Mouse (Mus musculus): ENCODE results near the gene Fam71a. TPM values are rescaled to one million over a fixed set of nuclear protein-coding genes. Genes with fewer than 3 reads are reported as not detected.

Gene Fam71a
- polyA plus RNA-seq, 1 experiment: not detected

DNA sequence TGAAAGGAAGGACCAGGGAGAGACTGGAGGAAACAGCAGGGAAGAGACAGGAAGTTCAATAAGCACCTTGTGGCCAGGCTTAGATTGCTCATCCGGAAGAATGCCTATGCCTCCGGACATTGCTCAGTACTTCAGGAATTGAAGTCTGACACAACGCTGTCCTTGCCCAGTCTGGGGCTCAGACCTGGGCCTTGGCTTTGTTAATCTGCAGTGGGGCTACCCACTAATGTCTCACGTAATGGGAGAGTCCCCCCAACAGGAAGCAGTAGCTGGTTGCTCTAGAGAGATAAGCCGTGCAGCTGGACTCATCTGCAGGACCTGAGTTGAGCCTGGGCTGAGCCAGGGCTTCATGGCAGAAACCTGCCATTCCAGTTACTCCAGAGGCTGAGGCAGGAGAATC lies 31.7 kb downstream of the Fam71a start:
- Histone ChIP-seq H3K4me3 (replicated peaks; ENCODE audit: extremely low read depth, low read depth, low read length) (no peak overlapping the region), H3K4me1 (ENCODE audit: control insufficient read depth, insufficient read depth, low read length) (no peaks in the 10 kb centered on the region; the same call in 1 of the 2 replicates)
- WGBS: 25% methylated on average over 5 of the region's 5 CpGs
- DNase-seq: no peak
- no peak for TF ChIP-seq POLR2A (IDR thresholded peaks at IDR 0.05; ENCODE audit: borderline replicate concordance, extremely low read depth, low read depth, low read length)
- TF ChIP-seq CTCF (IDR thresholded peaks at IDR 0.05; ENCODE audit: insufficient read depth, low read length): no peak

DNA sequence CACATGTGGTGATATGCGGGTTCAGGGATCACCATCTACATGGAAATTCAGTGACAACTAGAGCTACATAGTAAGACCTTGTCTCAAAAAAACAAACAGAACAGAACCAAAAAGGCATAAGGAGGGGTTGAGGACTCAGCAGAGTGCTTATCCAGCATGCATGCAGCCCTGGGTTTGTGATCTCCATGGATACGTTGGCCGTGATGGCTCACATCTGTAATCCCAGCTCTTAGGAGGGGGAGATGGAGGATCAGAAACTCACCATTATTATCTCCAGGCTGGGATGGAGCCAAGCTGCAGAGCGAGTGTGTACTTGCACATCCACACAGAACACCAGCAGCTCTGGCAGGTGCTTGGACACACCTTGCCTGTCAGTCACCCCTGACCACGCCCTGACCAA lies 32.4 kb downstream of the Fam71a start:
- H3K4me1 ChIP-seq (ENCODE audit: control insufficient read depth, insufficient read depth, low read length): no peaks in the 10 kb centered on the region; the same call in 1 of the 2 replicates
- 65% methylated on average over 5 of the region's 5 CpGs for WGBS
- TF ChIP-seq CTCF (IDR thresholded peaks at IDR 0.05; ENCODE audit: insufficient read depth, low read length) (no peak), POLR2A (IDR thresholded peaks at IDR 0.05; ENCODE audit: borderline replicate concordance, extremely low read depth, low read depth, low read length) (no peak)
- no peak for DNase-seq
- no peak overlapping the region for H3K4me3 ChIP-seq (replicated peaks; ENCODE audit: extremely low read depth, low read depth, low read length)

DNA sequence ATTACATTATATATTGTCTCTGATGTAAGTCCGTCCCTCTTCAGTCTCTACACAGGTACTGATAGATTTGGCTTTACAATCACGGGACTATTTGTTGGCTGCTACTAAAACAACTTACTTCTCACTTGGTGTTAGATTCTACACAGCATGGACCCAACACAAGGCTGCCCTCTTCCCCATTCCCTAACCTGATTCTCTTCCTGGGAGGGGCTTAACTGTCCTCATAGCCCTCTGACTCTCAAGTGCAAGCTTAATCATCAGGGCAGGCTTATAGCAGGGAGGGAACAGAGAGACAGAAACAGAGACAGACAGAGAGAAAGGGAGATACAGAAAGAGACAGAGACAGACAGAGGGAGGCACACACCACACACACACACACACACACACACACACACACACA lies 32.9 kb downstream of the Fam71a start:
- Histone ChIP-seq H3K4me1 (ENCODE audit: control insufficient read depth, insufficient read depth, low read length) (no peaks in the 10 kb centered on the region; the same call in 1 of the 2 replicates), H3K4me3 (replicated peaks; ENCODE audit: extremely low read depth, low read depth, low read length) (no peak overlapping the region)
- TF ChIP-seq CTCF (IDR thresholded peaks at IDR 0.05; ENCODE audit: insufficient read depth, low read length): no peak
- TF ChIP-seq POLR2A (IDR thresholded peaks at IDR 0.05; ENCODE audit: borderline replicate concordance, extremely low read depth, low read depth, low read length): no peak
- no peak for DNase-seq
- 83% methylated on average over 2 of the region's 2 CpGs for WGBS

DNA sequence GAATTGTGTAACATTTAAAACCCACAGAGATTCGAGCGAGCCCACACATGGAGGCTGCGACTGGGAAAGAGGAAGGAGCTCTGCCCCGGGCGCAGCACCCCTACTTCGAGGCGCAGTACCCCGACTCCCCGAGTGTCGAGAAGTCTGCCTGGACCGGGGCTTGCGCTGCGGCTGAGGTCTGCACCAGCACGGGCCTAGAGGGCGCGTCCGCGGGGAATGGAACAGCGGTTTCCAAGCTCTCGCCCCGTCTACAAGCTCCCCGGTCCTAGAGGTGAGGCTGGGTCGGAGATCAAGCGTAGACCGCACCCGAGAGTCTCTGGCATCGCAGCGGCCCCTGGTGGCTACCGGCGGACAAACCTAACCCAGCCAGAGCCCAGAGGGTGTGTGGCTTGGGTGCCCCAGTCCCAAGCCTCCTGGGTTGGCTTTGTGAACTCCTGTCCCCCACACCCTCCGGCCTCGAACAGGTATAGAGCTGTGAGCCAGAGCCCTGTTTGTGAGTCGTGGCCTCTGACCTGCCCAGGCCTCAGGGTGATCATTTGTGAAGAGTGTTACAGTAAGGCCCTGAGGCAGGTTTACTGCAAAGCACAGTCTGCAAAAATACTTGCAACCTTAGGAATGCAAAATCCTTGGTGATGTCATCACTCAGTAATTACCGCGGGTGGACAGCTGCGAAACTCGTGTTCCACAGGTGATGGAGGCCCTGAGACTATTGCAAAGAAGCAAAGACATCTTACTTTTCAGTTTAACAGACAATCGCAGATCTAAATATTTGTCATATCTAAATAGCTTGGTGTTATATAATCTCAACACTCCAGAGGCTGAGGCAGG lies 38.6 kb downstream of the Fam71a start:
- TF ChIP-seq CTCF (IDR thresholded peaks at IDR 0.05; ENCODE audit: insufficient read depth, low read length) (peak; percentile 68), POLR2A (IDR thresholded peaks at IDR 0.05; ENCODE audit: borderline replicate concordance, extremely low read depth, low read depth, low read length) (no peak)
- peak; percentile 67 for DNase-seq
- 13% methylated on average over 38 of the region's 38 CpGs for WGBS
- no peak overlapping the region for H3K4me3 ChIP-seq (replicated peaks; ENCODE audit: extremely low read depth, low read depth, low read length)
- H3K4me1 ChIP-seq (ENCODE audit: control insufficient read depth, insufficient read depth, low read length): no peaks in the 10 kb centered on the region

DNA sequence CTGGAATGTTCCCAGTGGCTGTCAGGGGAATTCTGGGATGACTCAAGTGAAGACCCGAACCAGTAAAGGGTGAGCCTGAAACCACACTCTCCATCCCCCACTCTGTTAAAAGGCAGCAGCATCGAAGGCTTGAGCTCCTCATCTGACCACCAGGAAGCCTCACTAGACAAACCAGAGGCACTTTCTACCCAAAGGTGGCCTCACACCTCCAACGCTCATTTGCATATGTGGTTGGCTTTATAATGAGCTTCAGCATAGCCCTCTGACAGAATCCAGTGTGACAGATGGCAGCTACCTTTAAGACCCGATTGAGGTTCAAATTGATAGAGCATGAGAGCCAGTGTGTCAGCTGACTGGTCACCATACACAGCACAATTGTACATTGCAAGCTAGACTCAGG lies 40.3 kb downstream of the Fam71a start:
- Histone ChIP-seq H3K4me1 (ENCODE audit: control insufficient read depth, insufficient read depth, low read length) (no peaks in the 10 kb centered on the region), H3K4me3 (replicated peaks; ENCODE audit: extremely low read depth, low read depth, low read length) (no peak overlapping the region)
- DNase-seq: no peak
- no peak for TF ChIP-seq CTCF (IDR thresholded peaks at IDR 0.05; ENCODE audit: insufficient read depth, low read length)
- no peak for TF ChIP-seq POLR2A (IDR thresholded peaks at IDR 0.05; ENCODE audit: borderline replicate concordance, extremely low read depth, low read depth, low read length)
- WGBS: 68% methylated on average over 4 of the region's 4 CpGs

DNA sequence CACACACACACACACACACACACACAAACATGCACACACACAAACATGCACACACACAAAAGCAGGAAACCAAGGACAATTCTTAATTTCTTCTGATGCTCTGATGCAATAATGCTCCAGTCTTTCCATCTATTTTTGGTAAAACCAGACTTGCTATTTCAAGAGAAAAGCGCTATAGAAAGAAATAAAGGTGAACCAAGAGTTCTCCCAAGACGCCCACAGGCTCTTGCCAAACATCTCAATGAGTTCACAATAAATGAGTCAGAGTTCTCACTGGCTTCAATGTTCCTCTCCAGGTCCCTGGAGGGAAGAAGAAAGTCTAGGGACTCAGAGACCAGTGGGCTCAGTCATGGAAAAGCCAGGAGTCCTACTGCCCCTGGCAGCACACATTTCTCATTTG lies 40.9 kb downstream of the Fam71a start:
- no peak for TF ChIP-seq CTCF (IDR thresholded peaks at IDR 0.05; ENCODE audit: insufficient read depth, low read length)
- TF ChIP-seq POLR2A (IDR thresholded peaks at IDR 0.05; ENCODE audit: borderline replicate concordance, extremely low read depth, low read depth, low read length): no peak
- no peak overlapping the region for H3K4me3 ChIP-seq (replicated peaks; ENCODE audit: extremely low read depth, low read depth, low read length)
- H3K4me1 ChIP-seq (ENCODE audit: control insufficient read depth, insufficient read depth, low read length): no peaks in the 10 kb centered on the region
- WGBS: 78% methylated on average over 2 of the region's 2 CpGs
- no peak for DNase-seq

DNA sequence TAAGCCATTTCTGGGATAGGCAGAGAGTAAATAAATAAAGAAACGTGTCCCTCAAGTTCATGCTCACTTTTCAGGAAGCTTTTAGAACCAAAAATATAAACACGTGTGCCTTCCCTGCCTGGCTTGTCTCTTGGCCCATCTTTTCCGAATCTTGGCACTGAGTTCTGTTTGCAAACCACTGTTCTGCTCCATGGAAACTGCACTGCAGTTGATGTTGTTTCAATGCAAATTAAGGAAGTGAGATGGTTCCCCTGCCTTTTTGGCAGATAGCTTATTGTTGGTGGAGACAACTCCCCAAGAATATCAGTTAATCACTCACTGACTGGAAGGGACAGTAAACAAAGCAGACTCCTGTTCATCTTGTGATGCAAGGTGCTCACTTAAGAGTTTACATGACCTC lies 41.9 kb downstream of the Fam71a start:
- TF ChIP-seq CTCF (IDR thresholded peaks at IDR 0.05; ENCODE audit: insufficient read depth, low read length) (no peak), POLR2A (IDR thresholded peaks at IDR 0.05; ENCODE audit: borderline replicate concordance, extremely low read depth, low read depth, low read length) (no peak)
- H3K4me1 ChIP-seq (ENCODE audit: control insufficient read depth, insufficient read depth, low read length): no peaks in the 10 kb centered on the region
- no peak overlapping the region for H3K4me3 ChIP-seq (replicated peaks; ENCODE audit: extremely low read depth, low read depth, low read length)
- WGBS: 27% methylated on average over 3 of the region's 3 CpGs
- DNase-seq: no peak

DNA sequence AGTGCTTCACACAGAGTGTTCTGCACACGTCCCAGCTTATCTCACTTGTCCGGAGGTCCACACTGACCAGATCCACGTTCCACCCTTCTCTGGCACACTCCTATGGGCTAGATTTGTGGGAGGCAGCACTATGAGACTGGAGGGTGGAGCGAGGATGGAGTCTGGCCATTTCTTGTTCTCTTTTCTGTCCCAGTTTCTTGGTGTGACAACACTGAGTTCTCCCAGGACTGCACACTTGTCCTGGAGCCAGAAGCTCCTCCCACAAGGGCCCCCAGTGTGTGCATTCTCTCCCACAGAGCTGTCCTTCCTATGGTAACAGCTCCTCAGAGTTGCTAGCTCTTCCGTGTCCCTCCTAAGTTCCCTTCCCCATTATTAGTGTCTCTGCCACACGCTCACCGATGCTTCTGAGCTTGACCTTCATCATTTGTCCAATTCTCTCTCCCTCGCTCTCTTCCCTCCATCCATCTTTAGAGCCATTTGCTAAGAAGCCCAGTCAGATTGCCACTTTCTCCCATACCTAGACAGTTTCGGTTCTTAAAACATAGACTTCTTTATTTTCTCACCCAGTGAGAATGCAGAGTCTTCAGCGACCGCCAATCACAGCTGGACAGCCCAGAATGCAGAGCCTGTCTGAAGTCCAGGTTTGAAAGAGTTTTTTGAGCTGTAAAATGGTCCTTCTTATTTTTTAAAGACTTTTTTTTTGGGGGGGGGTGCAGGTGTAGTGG lies 48.9 kb downstream of the Fam71a start:
- TF ChIP-seq POLR2A (IDR thresholded peaks at IDR 0.05; ENCODE audit: borderline replicate concordance, extremely low read depth, low read depth, low read length) (no peak), CTCF (IDR thresholded peaks at IDR 0.05; ENCODE audit: insufficient read depth, low read length) (no peak)
- no peak for DNase-seq
- Histone ChIP-seq H3K4me1 (ENCODE audit: control insufficient read depth, insufficient read depth, low read length) (no peaks in the 10 kb centered on the region), H3K4me3 (replicated peaks; ENCODE audit: extremely low read depth, low read depth, low read length) (no peak overlapping the region)
- 78% methylated on average over 11 of the region's 11 CpGs for WGBS

DNA sequence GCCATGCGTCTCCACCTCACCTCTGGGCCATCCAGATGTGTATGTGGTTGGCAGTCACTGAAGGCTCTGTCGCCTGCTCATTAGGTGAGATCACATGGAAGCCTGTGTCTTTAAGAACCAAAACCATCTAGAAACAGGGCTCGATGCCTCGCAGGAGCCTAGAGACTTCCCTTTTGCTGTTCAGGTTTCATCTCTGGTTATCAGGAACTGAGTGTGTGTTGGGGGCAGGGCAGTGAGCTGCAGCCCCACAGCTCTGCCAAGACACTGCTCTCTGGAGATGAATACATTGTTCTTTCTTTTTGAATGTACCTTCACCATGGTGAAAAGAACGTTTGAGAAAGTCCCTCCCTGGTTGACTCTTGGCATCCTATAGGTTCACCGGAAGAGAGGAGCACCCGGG lies 49.7 kb downstream of the Fam71a start:
- no peak for TF ChIP-seq POLR2A (IDR thresholded peaks at IDR 0.05; ENCODE audit: borderline replicate concordance, extremely low read depth, low read depth, low read length)
- TF ChIP-seq CTCF (IDR thresholded peaks at IDR 0.05; ENCODE audit: insufficient read depth, low read length): no peak
- no peak overlapping the region for H3K4me3 ChIP-seq (replicated peaks; ENCODE audit: extremely low read depth, low read depth, low read length)
- 55% methylated on average over 7 of the region's 7 CpGs for WGBS
- no peaks in the 10 kb centered on the region for H3K4me1 ChIP-seq (ENCODE audit: control insufficient read depth, insufficient read depth, low read length)
- DNase-seq: no peak

Other genes with a start within 250 kb of the Fam71a start
- 19.9 and 22.7 TPM in 2 replicates for gene Angel2, start 239.7 kb downstream of the Fam71a start, polyA plus RNA-seq (2012; rRNA removed)
- gene Vash2, start 185.5 kb downstream of the Fam71a start, polyA plus RNA-seq (2012; rRNA removed): 0.51 and 1.5 TPM in 2 replicates
- gene Flvcr1, start 138.7 kb downstream of the Fam71a start, polyA plus RNA-seq (2012; rRNA removed): 19.9 and 26.1 TPM in 2 replicates
- not detected in 2 replicates for gene Spata45, start 128.2 kb downstream of the Fam71a start, polyA plus RNA-seq (2012; rRNA removed)
- 3.8 and 6.8 TPM in 2 replicates for gene Tatdn3, start 101.9 kb downstream of the Fam71a start, polyA plus RNA-seq (2012; rRNA removed)
- 0.38 and 0.49 TPM in 2 replicates for gene Nsl1, start 101.8 kb downstream of the Fam71a start, polyA plus RNA-seq (2012; rRNA removed)
- 5.1 and 6.1 TPM in 2 replicates for gene Batf3, start 67.0 kb downstream of the Fam71a start, polyA plus RNA-seq (2012; rRNA removed)
- 4.8 and 8.6 TPM in 2 replicates for gene Atf3, start 53.2 kb upstream of the Fam71a start, polyA plus RNA-seq (2012; rRNA removed)
- 164 and 224 TPM in 2 replicates for gene Nenf, start 153.4 kb upstream of the Fam71a start, polyA plus RNA-seq (2012; rRNA removed)
- 8.0 and 8.4 TPM in 2 replicates for gene Tmem206, start 161.1 kb upstream of the Fam71a start, polyA plus RNA-seq (2012; rRNA removed)
- 91.0 and 94.6 TPM in 2 replicates for gene Ppp2r5a, start 238.5 kb upstream of the Fam71a start, polyA plus RNA-seq (2012; rRNA removed)

Data from lung, adult 2 months (tissue).